Mouse (Mus musculus) layer of hippocampus, adult 8-10 months (tissue): ENCODE data around the gene Zfp988. TPM values are rescaled to one million over a fixed set of nuclear protein-coding genes. Genes with fewer than 3 reads are reported as not detected.
"Not testable (repeated sequence)": the region's sequence is repeated elsewhere in the genome, so short reads cannot be mapped to it uniquely, and the experiment has no call there.

ENCODE experiments used
- DNase-seq, 2 experiments: peaks; one replicate each; pipeline ENCODE4 v3.0.0; 2022; ENCODE audit warnings: low spot score in 2 of 2
- total RNA-seq, 4 experiments: library from RNA; stranded (reverse); gene quantifications; 2 replicates each; pipeline ENCODE4 v1.2.4; 2022

The Zfp988 gene
- total RNA-seq, 4 experiments from 2014 or later, result 0.12 to 0.43 (median 0.14) TPM; not detected in 1

- DNase-seq, result not testable (repeated sequence)
Measured at GRCm38 (mm10) chr4:147343042-147343908, 37.8 kb downstream of the Zfp988 start.

GRCm38 (mm10) chr4:147345061-147345554 is 39.6 kb downstream of the Zfp988 start:
- not testable (repeated sequence) for DNase-seq

- not testable (repeated sequence) for DNase-seq
Measured at GRCm38 (mm10) chr4:147346361-147347035, 41.0 kb downstream of the Zfp988 start.

- DNase-seq, result not testable (repeated sequence)
Measured at GRCm38 (mm10) chr4:147347300-147347699, 41.8 kb downstream of the Zfp988 start.

GRCm38 (mm10) chr4:147347880-147348279 is 42.4 kb downstream of the Zfp988 start:
- not testable (repeated sequence) for DNase-seq

- not testable (repeated sequence) for DNase-seq
Measured at GRCm38 (mm10) chr4:147348401-147348800, 42.9 kb downstream of the Zfp988 start.

GRCm38 (mm10) chr4:147348906-147349686 is 43.6 kb downstream of the Zfp988 start:
- DNase-seq, result not testable (repeated sequence)

- DNase-seq, result not testable (repeated sequence)
Measured at GRCm38 (mm10) chr4:147349687-147350415, 44.4 kb downstream of the Zfp988 start.

- DNase-seq, result not testable (repeated sequence)
Measured at GRCm38 (mm10) chr4:147350541-147350940, 45.1 kb downstream of the Zfp988 start.

GRCm38 (mm10) chr4:147351376-147351980 is 46.0 kb downstream of the Zfp988 start:
- DNase-seq, result not testable (repeated sequence)

- DNase-seq, result not testable (repeated sequence)
Measured at GRCm38 (mm10) chr4:147353626-147354025, 48.2 kb downstream of the Zfp988 start.

GRCm38 (mm10) chr4:147356042-147356441 is 50.6 kb downstream of the Zfp988 start:
- not testable (repeated sequence) for DNase-seq

GRCm38 (mm10) chr4:147357195-147357594 is 51.7 kb downstream of the Zfp988 start:
- not testable (repeated sequence) for DNase-seq

- DNase-seq, result not testable (repeated sequence)
Measured at GRCm38 (mm10) chr4:147361003-147361402, 55.5 kb downstream of the Zfp988 start, which contains the start of gene Zfp978. Zfp978 (plus strand) TSS chr4:147361303.

- not testable (repeated sequence) for DNase-seq
Measured at GRCm38 (mm10) chr4:147361872-147362271, 56.4 kb downstream of the Zfp988 start.

GRCm38 (mm10) chr4:147369564-147369963 is 64.1 kb downstream of the Zfp988 start:
- DNase-seq, result not testable (repeated sequence)

- DNase-seq, result not testable (repeated sequence)
Measured at GRCm38 (mm10) chr4:147383199-147383598, 77.7 kb downstream of the Zfp988 start.
